Mouse (Mus musculus) spleen, adult 2 months (tissue): ENCODE data around the gene Ccdc148. TPM values are rescaled to one million over a fixed set of nuclear protein-coding genes. Genes with fewer than 3 reads are reported as not detected.

Experiments
- DNase-seq, 2 experiments: peaks; one replicate each; pipeline versions ENCODE4 v3.0.0 to v3.0.0-alpha.2; 2012 to 2021; ENCODE audit warnings: low spot score in 2 of 2, low read depth in 1 of 2
- H3K27ac ChIP-seq: fragments of 200-500 bp; 2 replicates; pipeline ENCODE4 v1.5.1; 2012; ENCODE audit warnings: low read length, inconsistent platforms; ENCODE audit not compliant: insufficient read depth
- H3K27me3 ChIP-seq: fragments of 200-500 bp; 2 replicates; pipeline ENCODE4 v1.6.1; 2012; ENCODE audit warnings: mild to moderate bottlenecking, moderate library complexity, low read length, inconsistent platforms; ENCODE audit not compliant: control insufficient read depth, insufficient read depth
- H3K36me3 ChIP-seq: fragments of 200-500 bp; 2 replicates; pipeline ENCODE4 v1.6.1; 2012; ENCODE audit warnings: mild to moderate bottlenecking, low read length, inconsistent platforms; ENCODE audit not compliant: control insufficient read depth, insufficient read depth
- H3K4me1 ChIP-seq: fragments of 200-500 bp; 2 replicates; pipeline ENCODE4 v1.6.1; 2011; ENCODE audit warnings: inconsistent platforms; ENCODE audit not compliant: control insufficient read depth, insufficient read depth, insufficient read length
- H3K4me3 ChIP-seq: fragments of 200-500 bp; 2 replicates; pipeline ENCODE4 v1.5.1; 2011; ENCODE audit warnings: mild to moderate bottlenecking, inconsistent platforms; ENCODE audit not compliant: insufficient read depth, insufficient read length; ENCODE audit errors: extremely low read depth
- CTCF ChIP-seq: fragments of 200-500 bp; IDR thresholded peaks from 2 replicates; pipeline ENCODE4 v1.5.1; 2011; ENCODE audit warnings: mild to moderate bottlenecking, inconsistent platforms; ENCODE audit not compliant: insufficient read depth, insufficient read length, insufficient replicate concordance; ENCODE audit errors: extremely low read depth
- POLR2A ChIP-seq: fragments of 200-500 bp; IDR thresholded peaks from 2 replicates; pipeline ENCODE4 v1.6.1; 2011; ENCODE audit warnings: low read depth, low read length, inconsistent platforms
- WGBS: fragments of 180-500 bp; shearing (Covaris S2); methylation state at CpG from one replicate; pipeline ENCODE4 v1.1.7; 2018; 5-methylcytosine and 5-hydroxymethylcytosine counted together
- polyA plus RNA-seq: library from polyadenylated mRNA; depleted of rRNA; stranded (reverse); fragments of >200 nt; gene quantifications from 2 replicates; pipeline ENCODE4 v1.2.3, GENCODE M21; 2012

Gene Ccdc148
- polyA plus RNA-seq, 1 experiment, result 0.34 TPM

GRCm38 (mm10) chr2:58790361-58790760, 370.1 kb downstream of the Ccdc148 start:
- Histone ChIP-seq H3K27ac (no peak overlapping the region), H3K4me3 (no peak overlapping the region), H3K4me1 (no peaks in the 10 kb centered on the region), H3K27me3 (no peaks in the 10 kb centered on the region), H3K36me3 (no peaks in the 10 kb centered on the region)
- WGBS, result 91% methylated on average over 4 of the region's 4 CpGs
- no peak for TF ChIP-seq CTCF
- no peak for TF ChIP-seq POLR2A
- DNase-seq, result no peak

DNA sequence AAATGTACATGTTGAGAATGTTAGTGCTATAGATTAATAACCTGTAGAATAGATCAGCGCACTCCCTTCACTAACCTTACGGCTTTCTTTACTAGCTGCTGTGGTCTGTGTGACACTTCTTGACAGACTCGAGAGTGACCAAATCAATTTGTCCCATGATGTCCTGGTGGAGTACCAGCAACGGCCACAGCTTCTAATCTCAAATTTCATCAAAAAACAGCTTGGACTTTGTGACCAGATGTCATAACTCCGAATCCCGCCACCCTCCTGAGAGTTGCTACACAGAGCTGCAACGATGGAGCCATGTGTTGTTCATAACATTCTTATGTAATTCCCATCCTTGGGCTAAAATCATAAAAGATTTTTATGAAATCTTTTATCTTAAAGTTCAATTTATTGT, 370.5 kb downstream of the Ccdc148 start:
- no peak overlapping the region for H3K4me3 ChIP-seq
- no peaks in the 10 kb centered on the region for H3K27me3 ChIP-seq
- no peak for TF ChIP-seq POLR2A
- TF ChIP-seq CTCF, result no peak
- 92% methylated on average over 7 of the region's 7 CpGs for WGBS
- no peak for DNase-seq
- no peaks in the 10 kb centered on the region for H3K36me3 ChIP-seq
- H3K4me1 ChIP-seq, result no peaks in the 10 kb centered on the region
- no peak overlapping the region for H3K27ac ChIP-seq

- Histone ChIP-seq H3K27ac (no peak overlapping the region), H3K27me3 (no peaks in the 10 kb centered on the region), H3K4me3 (no peak overlapping the region), H3K36me3 (no peaks in the 10 kb centered on the region), H3K4me1 (no peaks in the 10 kb centered on the region)
- no peak for DNase-seq
- WGBS, result 84% methylated on average over 7 of the region's 7 CpGs
- TF ChIP-seq CTCF (no peak), POLR2A (no peak)
Measured at GRCm38 (mm10) chr2:58787360-58787759, 373.1 kb downstream of the Ccdc148 start.

DNA sequence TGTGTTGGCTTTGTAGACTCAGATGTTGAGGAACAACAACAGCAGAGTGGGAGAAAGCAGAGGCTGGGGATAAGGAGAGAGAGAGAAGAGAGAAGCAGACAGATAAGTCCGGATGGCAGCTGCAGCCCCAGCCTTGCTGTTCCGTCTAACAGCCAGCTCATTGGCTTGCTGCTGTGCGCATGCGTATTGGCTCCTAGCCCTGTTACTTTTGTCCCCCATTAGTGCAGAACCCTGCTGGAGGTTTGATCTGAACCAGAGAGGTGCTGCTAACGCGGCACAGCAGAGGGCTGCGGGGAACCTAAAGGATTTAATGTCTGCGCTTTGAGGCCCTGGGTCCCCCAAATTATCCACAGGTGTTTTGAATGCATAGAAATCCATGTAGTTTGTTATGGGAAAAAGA, 373.8 kb downstream of the Ccdc148 start:
- no peak for DNase-seq
- WGBS, result 93% methylated on average over 8 of the region's 8 CpGs
- Histone ChIP-seq H3K27ac (no peak overlapping the region), H3K4me3 (no peak overlapping the region), H3K36me3 (no peaks in the 10 kb centered on the region), H3K4me1 (no peaks in the 10 kb centered on the region), H3K27me3 (no peaks in the 10 kb centered on the region)
- TF ChIP-seq CTCF, result no peak
- no peak for TF ChIP-seq POLR2A

DNA sequence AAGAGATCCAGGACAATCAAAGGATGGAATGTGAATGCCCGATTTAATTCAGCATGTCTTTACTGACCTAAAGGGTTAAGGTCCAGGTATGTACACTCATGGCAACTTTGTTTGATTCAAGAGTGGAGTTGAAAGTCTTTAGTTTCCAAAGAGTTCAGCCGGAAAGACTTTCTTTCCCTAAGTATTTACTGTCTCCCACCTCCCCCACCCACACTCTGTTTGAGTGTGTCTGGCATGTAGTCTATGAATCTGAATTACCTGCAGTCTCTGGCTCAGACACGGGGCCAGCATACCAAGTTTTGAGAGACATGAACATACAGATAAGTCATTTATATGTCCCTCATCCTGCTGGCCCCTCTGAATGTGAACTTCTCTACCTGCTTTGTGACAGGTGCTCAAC, 374.3 kb downstream of the Ccdc148 start:
- Histone ChIP-seq H3K36me3 (no peaks in the 10 kb centered on the region), H3K27me3 (no peaks in the 10 kb centered on the region), H3K4me3 (no peak overlapping the region), H3K4me1 (no peaks in the 10 kb centered on the region), H3K27ac (no peak overlapping the region)
- no peak for DNase-seq
- TF ChIP-seq POLR2A (no peak), CTCF (no peak)
- WGBS, result 91% methylated on average over 3 of the region's 3 CpGs

DNA sequence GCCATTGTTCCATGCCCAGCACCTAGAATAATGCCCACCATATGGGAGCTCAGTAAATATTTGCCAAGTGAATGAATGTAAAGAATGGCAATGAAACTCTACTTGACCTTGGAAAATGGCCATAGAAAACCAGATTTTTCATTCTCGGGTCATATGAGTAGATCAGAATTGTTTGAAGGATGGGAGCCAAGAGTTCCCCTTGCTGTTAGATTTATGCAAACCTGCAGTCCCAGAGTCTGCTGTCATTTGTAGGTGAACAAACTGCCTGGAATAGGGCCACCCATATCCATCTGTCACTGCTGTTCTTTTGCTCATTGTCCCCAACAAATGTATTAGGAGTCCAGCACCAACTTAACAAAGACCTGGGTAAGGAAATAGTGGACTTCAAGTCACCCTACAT, 377.0 kb downstream of the Ccdc148 start:
- Histone ChIP-seq H3K36me3 (no peaks in the 10 kb centered on the region), H3K4me3 (no peak overlapping the region), H3K27me3 (no peaks in the 10 kb centered on the region), H3K4me1 (no peaks in the 10 kb centered on the region), H3K27ac (no peak overlapping the region)
- WGBS, result 85% methylated on average over 1 of the region's 1 CpGs
- DNase-seq, result no peak
- TF ChIP-seq CTCF (no peak), POLR2A (no peak)

- WGBS, result 82% methylated on average over 3 of the region's 3 CpGs
- H3K36me3 ChIP-seq, result no peaks in the 10 kb centered on the region
- no peaks in the 10 kb centered on the region for H3K4me1 ChIP-seq
- no peak for DNase-seq
- no peak overlapping the region for H3K4me3 ChIP-seq
- no peak for TF ChIP-seq POLR2A
- TF ChIP-seq CTCF, result no peak
- H3K27ac ChIP-seq, result no peak overlapping the region
- no peaks in the 10 kb centered on the region for H3K27me3 ChIP-seq
Measured at GRCm38 (mm10) chr2:58778986-58779495, 381.4 kb downstream of the Ccdc148 start.
